Mouse (Mus musculus) adrenal gland, postnatal 25 days (tissue): Measurements from ENCODE around the gene Car2. TPM values are rescaled to one million over a fixed set of nuclear protein-coding genes. Genes with fewer than 3 reads are reported as not detected.

Source experiments
- DNase-seq: peaks from one replicate; pipeline ENCODE4 v3.0.0; 2021; ENCODE audit warnings: mixed read lengths
- total RNA-seq: library from RNA; stranded (reverse); gene quantifications from 2 replicates; pipeline ENCODE4 v1.2.3, GENCODE M21; 2021

The Car2 gene
- total RNA-seq, 1 experiment from 2014 or later, result 33.1 TPM

- DNase-seq, result no peak
Measured at GRCm38 (mm10) chr3:14878749-14879223, 7.3 kb upstream of the Car2 start.

GRCm38 (mm10) chr3:14879293-14879692, 6.8 kb upstream of the Car2 start:
- DNase-seq, result no peak

- no peak for DNase-seq
Measured at GRCm38 (mm10) chr3:14880277-14880676, 5.8 kb upstream of the Car2 start.

- DNase-seq, result no peak
Measured at GRCm38 (mm10) chr3:14882005-14882404, 4.1 kb upstream of the Car2 start.

- DNase-seq, result no peak
Measured at GRCm38 (mm10) chr3:14882756-14883155, 3.3 kb upstream of the Car2 start.

GRCm38 (mm10) chr3:14884826-14885225, 1.2 kb upstream of the Car2 start:
- DNase-seq, result no peak

- no peak for DNase-seq
Measured at GRCm38 (mm10) chr3:14887134-14887666, 1.1 kb downstream of the Car2 start.

- no peak for DNase-seq
Measured at GRCm38 (mm10) chr3:14887686-14888295, 1.7 kb downstream of the Car2 start.

- no peak for DNase-seq
Measured at GRCm38 (mm10) chr3:14888549-14888948, 2.5 kb downstream of the Car2 start.

GRCm38 (mm10) chr3:14889085-14889484, 3.0 kb downstream of the Car2 start:
- no peak for DNase-seq

- DNase-seq, result no peak
Measured at GRCm38 (mm10) chr3:14889716-14890409, 3.8 kb downstream of the Car2 start.

GRCm38 (mm10) chr3:14892991-14893390, 6.9 kb downstream of the Car2 start:
- no peak for DNase-seq

- no peak for DNase-seq
Measured at GRCm38 (mm10) chr3:14893700-14894099, 7.6 kb downstream of the Car2 start.

- DNase-seq, result no peak
Measured at GRCm38 (mm10) chr3:14895333-14895732, 9.3 kb downstream of the Car2 start.

GRCm38 (mm10) chr3:14897770-14898169, 11.7 kb downstream of the Car2 start:
- no peak for DNase-seq

GRCm38 (mm10) chr3:14903380-14903779, 17.3 kb downstream of the Car2 start:
- DNase-seq, result no peak

- DNase-seq, result no peak
Measured at GRCm38 (mm10) chr3:14904165-14904564, 18.1 kb downstream of the Car2 start.

- DNase-seq, result no peak
Measured at GRCm38 (mm10) chr3:14907271-14907670, 21.2 kb downstream of the Car2 start.

GRCm38 (mm10) chr3:14911992-14912582, 26.0 kb downstream of the Car2 start:
- no peak for DNase-seq

- no peak for DNase-seq
Measured at GRCm38 (mm10) chr3:14913774-14914173, 27.7 kb downstream of the Car2 start.

- DNase-seq, result no peak
Measured at GRCm38 (mm10) chr3:14915355-14915754, 29.3 kb downstream of the Car2 start.

GRCm38 (mm10) chr3:14917261-14917660, 31.2 kb downstream of the Car2 start:
- DNase-seq, result no peak

GRCm38 (mm10) chr3:14944706-14945105, 58.6 kb downstream of the Car2 start:
- DNase-seq, result no peak
